Mouse (Mus musculus) layer of hippocampus, postnatal 14 days (tissue): ENCODE results near the gene Ndufb5. TPM values are rescaled to one million over a fixed set of nuclear protein-coding genes. Genes with fewer than 3 reads are reported as not detected.
"Not testable (repeated sequence)": the region's sequence is repeated elsewhere in the genome, so short reads cannot be mapped to it uniquely, and the experiment has no call there.

ENCODE experiments used
- DNase-seq, 2 experiments: peaks; one replicate each; pipeline ENCODE4 v3.0.0; 2021 to 2022; ENCODE audit warnings: low spot score in 2 of 2, mixed read lengths in 1 of 2
- long read RNA-seq, 2 experiments: library from polyadenylated mRNA; stranded (forward); transcript quantifications; one replicate each; pipeline ENCODE4 v2.0.0; 2021
- total RNA-seq, 2 experiments: library from RNA; stranded (reverse); gene quantifications; 2 replicates each; pipeline ENCODE4 v1.2.3; 2021

Ndufb5 gene
- total RNA-seq, result 100 to 1,000 TPM; 196 TPM
- long read RNA-seq, experiment 1, transcript Ndufb5-204 (6 exons, 1,079 nt), result major isoform, 73 of 73 reads
- long read RNA-seq, experiment 1, partial matches to known transcripts, result 0 of 73 reads
- long read RNA-seq, experiment 1, other reads (novel, unspliced or antisense), result 0 of 73 reads
- long read RNA-seq, experiment 2, transcript Ndufb5-204 (6 exons, 1,079 nt), result major isoform, 169 of 178 reads
- long read RNA-seq, experiment 2, partial matches to known transcripts, result 1 of 178 reads
- long read RNA-seq, experiment 2, other reads (novel, unspliced or antisense), result 6 of 178 reads

- DNase-seq, result peak; percentile 99 to 100
Observed at GRCm38 (mm10) chr3:32736244-32737171, at the start of gene Ndufb5. Gene Ndufb5, plus strand, starts transcription at chr3:32736990.

- DNase-seq, result no peak
Observed at GRCm38 (mm10) chr3:32687156-32687555, 49.6 kb upstream of the Ndufb5 start.

- DNase-seq, result no peak
Observed at GRCm38 (mm10) chr3:32689567-32689999, 47.2 kb upstream of the Ndufb5 start.

GRCm38 (mm10) chr3:32690008-32690407 lies 46.8 kb upstream of the Ndufb5 start:
- DNase-seq, result no peak

- no peak for DNase-seq
Observed at GRCm38 (mm10) chr3:32690901-32691300, 45.9 kb upstream of the Ndufb5 start.

GRCm38 (mm10) chr3:32691841-32692240 lies 44.9 kb upstream of the Ndufb5 start:
- no peak for DNase-seq

- DNase-seq, result no peak
Observed at GRCm38 (mm10) chr3:32694211-32694610, 42.6 kb upstream of the Ndufb5 start.

- DNase-seq, result no peak
Observed at GRCm38 (mm10) chr3:32694737-32695582, 41.8 kb upstream of the Ndufb5 start.

DNA sequence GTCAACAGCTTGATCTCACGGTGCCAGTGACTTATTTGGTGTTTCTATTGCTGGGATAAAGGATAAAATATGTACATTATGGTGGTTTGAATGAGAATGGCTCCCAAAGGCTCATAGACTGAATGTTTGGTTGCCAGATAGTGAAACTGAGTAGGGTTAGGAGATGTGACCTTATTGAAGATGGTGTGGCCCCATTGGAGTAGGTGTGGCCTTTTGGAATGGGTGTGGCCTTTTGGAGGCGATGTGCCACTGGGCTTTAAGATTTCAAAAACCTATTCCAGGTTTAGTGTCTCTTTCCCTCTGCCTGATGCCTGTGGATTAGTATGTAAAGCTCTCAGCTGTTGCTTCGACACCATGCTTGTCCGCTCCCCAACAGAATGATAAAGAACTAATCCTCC lies 41.2 kb upstream of the Ndufb5 start:
- no peak for DNase-seq

GRCm38 (mm10) chr3:32698228-32698863 lies 38.4 kb upstream of the Ndufb5 start:
- DNase-seq, result peak; percentile 90 to 96

DNA sequence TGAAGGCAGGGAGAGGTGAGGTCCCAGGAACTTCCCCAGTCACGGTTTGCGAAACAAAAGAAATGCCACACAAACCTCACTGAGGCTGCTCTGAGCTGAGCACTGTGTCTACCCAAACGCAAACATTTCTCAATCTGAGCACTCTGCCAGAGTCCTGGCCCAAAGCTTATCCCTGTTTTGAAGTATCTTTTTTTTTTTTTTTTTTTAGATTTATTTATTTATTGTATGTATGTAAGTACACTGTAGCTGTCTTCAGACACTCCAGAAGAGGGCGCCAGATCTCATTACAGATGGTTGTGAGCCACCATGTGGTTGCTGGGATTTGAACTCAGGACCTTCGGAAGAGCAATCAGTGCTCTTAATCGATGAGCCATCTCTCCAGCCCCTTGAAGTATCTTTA lies 32.8 kb upstream of the Ndufb5 start:
- not testable (repeated sequence) for DNase-seq

GRCm38 (mm10) chr3:32704632-32705031 lies 32.2 kb upstream of the Ndufb5 start:
- DNase-seq, result not testable (repeated sequence)

DNA sequence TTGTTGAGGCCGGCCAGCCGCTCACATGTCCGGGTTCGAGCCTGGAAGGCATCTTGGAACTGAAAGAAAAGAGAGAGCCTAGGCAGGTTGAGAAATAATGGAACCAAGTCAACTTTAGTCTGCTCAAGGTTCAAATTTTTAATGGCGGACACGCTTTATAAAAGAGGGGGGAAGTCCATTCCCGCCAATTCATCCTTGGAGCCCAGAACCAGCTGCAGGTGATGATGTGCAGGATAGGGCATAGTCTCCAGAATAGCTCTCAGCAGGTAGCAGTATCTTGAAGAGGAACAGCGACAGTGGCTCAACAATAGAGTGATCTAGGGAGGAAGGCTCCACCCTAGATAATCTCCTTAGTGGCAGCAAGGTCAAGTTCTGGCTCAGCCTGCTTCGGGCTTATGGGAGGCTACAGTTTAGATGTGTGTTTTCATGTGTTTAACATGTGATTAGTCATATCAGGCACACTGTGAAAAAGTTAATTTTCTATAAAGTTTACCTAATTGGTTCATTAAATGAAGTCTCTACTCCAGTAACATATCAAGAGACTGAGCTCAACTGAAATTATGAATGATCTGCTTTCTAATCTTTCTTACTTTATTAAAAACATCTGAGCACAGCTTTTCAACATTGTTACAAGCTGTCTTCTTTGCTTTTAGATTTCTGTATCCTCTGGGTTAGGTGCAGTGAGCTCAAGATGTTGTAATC lies 31.0 kb upstream of the Ndufb5 start, which contains the start of gene Actl6a:
Actl6a (plus strand) TSS at position 652 of the 702 bp plus-strand sequence.
- not testable (repeated sequence) for DNase-seq

DNA sequence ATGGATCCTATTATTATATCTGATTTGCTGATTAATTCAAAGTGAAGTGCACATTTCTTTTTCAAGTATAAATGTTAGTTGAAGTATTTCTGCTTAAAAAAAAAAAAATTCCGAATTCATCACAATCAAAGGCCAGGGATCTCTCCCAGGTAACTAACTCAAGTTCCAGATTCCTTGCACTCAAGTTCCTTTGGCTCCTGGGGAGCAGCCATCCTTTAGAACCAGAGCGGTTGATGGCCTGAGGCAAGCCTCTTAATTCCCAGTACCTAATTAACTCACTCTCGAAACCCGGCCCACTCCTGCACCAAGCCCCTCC lies 28.8 kb upstream of the Ndufb5 start:
- DNase-seq, result no peak

GRCm38 (mm10) chr3:32708368-32709231 lies 28.2 kb upstream of the Ndufb5 start:
- DNase-seq, result peak; percentile 93 to 98

DNA sequence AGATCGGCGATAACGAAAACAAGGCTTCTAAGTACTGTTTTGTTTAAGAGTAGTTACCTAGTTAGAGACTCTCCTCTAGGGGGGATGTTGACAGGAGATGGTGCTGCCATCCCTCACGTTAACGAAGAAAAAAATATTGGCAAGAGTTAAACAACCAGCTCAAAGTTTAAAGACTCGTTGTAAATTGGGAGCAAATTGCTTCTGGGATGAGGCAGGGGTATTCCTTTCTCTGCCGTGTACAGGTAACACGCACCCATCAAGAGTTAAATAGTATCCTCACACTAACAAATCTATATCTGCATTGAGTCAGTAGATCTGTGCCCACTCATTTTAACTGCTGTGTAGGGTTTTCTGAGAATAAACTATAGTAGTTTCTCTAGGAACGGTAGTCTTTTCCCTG lies 27.4 kb upstream of the Ndufb5 start:
- no peak for DNase-seq

GRCm38 (mm10) chr3:32713711-32714110 lies 23.1 kb upstream of the Ndufb5 start:
- DNase-seq, result no peak

DNA sequence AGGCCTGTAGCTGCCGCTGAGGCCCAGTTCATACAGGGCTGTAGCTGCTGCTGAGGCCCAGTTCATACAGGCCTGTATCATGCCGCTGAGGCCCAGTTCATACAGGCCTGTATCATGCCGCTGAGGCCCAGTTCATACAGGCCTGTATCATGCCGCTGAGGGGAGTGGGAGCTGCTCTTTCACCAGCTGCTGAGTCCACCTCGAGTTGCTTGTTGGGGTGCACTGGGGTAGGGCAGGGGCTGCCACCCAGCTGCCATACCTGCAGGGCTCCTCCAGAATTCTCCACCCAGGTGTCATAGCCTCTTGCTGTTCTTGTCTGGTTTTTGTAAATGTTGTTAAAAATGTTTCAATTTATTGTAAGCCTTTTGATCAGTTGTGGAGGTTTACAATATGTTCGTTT lies 19.4 kb upstream of the Ndufb5 start:
- DNase-seq, result not testable (repeated sequence)

DNA sequence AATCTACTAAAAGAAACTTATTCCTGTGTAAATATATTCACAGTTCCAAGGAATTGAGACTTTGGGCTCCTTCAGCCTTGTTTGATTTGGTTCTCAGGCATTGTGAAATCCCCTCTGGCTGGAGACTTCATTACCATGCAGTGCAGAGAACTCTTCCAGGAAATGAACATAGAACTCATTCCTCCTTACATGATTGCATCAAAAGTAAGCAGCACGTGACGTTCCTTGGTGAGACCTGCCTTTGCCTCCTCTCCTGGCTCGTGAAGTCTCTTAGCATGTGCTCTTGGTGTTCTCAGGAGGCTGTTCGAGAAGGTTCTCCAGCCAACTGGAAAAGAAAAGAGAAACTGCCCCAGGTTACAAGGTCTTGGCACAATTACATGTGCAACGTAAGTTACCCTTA lies 18.5 kb upstream of the Ndufb5 start:
- DNase-seq, result no peak
